Mouse (Mus musculus) ES-CJ7 (cell line): ENCODE measurements around the gene Foxd3.

Experiments used
- DNase-seq: peaks from one replicate; pipeline ENCODE4 v3.0.0; 2011; ENCODE audit warnings: low read depth, low spot score

Foxd3 gene

GRCm38 (mm10) chr4:99655937-99656604 lies at the start of gene Foxd3:
TSS of gene Foxd3 (plus strand) at chr4:99656299.
- DNase-seq, result peak; percentile 87

- DNase-seq, result no peak
Measured at GRCm38 (mm10) chr4:99612156-99612555, 43.9 kb upstream of the Foxd3 start.

- no peak for DNase-seq
Measured at GRCm38 (mm10) chr4:99612609-99613350, 43.3 kb upstream of the Foxd3 start.

GRCm38 (mm10) chr4:99626047-99626844 lies 29.9 kb upstream of the Foxd3 start:
- DNase-seq, result no peak

- DNase-seq, result no peak
Measured at GRCm38 (mm10) chr4:99627057-99627456, 29.0 kb upstream of the Foxd3 start.

- peak; percentile 97 for DNase-seq
Measured at GRCm38 (mm10) chr4:99636038-99636437, 20.1 kb upstream of the Foxd3 start.

GRCm38 (mm10) chr4:99636711-99637110 lies 19.4 kb upstream of the Foxd3 start:
- peak; percentile 88 for DNase-seq

- DNase-seq, result peak; percentile 70
Measured at GRCm38 (mm10) chr4:99640619-99641018, 15.5 kb upstream of the Foxd3 start.

- peak; percentile 90 for DNase-seq
Measured at GRCm38 (mm10) chr4:99641920-99642319, 14.2 kb upstream of the Foxd3 start.

- DNase-seq, result no peak
Measured at GRCm38 (mm10) chr4:99645560-99645959, 10.5 kb upstream of the Foxd3 start.

GRCm38 (mm10) chr4:99650088-99650944 lies 5.8 kb upstream of the Foxd3 start:
- peak; percentile 92 for DNase-seq

- DNase-seq, result no peak
Measured at GRCm38 (mm10) chr4:99650945-99651690, 5.0 kb upstream of the Foxd3 start.

GRCm38 (mm10) chr4:99651823-99652450 lies 4.2 kb upstream of the Foxd3 start:
- DNase-seq, result no peak

GRCm38 (mm10) chr4:99652576-99653210 lies 3.4 kb upstream of the Foxd3 start:
- no peak for DNase-seq

GRCm38 (mm10) chr4:99653216-99653607 lies 2.9 kb upstream of the Foxd3 start:
- no peak for DNase-seq

GRCm38 (mm10) chr4:99653608-99654221 lies 2.4 kb upstream of the Foxd3 start:
- no peak for DNase-seq

- no peak for DNase-seq
Measured at GRCm38 (mm10) chr4:99654621-99655296, 1.3 kb upstream of the Foxd3 start.

- no peak for DNase-seq
Measured at GRCm38 (mm10) chr4:99656605-99657429, 718 bp downstream of the Foxd3 start.
